Mouse (Mus musculus) C2C12 (cell line): ENCODE results near the gene Cyb561d1. TPM values are rescaled to one million over a fixed set of nuclear protein-coding genes. Genes with fewer than 3 reads are reported as not detected.
A peak's percentile ranks its signal among the peaks of the same experiment; 100 is the strongest.

Source experiments
- H3K27me3 ChIP-seq: one replicate; pipeline ENCODE4 v1.6.1; 2011; ENCODE audit not compliant: control insufficient read depth, insufficient read depth, insufficient read length
- H3K36me3 ChIP-seq: one replicate; pipeline ENCODE4 v1.6.1; 2011; ENCODE audit not compliant: control insufficient read depth, insufficient read depth
- H3K4me3 ChIP-seq: one replicate; pipeline ENCODE4 v1.5.1; 2011; ENCODE audit warnings: mild to moderate bottlenecking, control low read depth; ENCODE audit not compliant: poor library complexity, insufficient read depth, severe bottlenecking
- H3K79me2 ChIP-seq: one replicate; pipeline ENCODE4 v1.6.1; 2011; ENCODE audit not compliant: control insufficient read depth, insufficient read depth
- H3K79me3 ChIP-seq: one replicate; pipeline ENCODE4 v1.6.1; 2011; ENCODE audit warnings: low read depth, control low read depth
- H3ac ChIP-seq: one replicate; pipeline ENCODE3; 2011; ENCODE audit warnings: low read depth; ENCODE audit not compliant: control insufficient read depth, insufficient read length
- CEBPB ChIP-seq: IDR thresholded peaks from one replicate; pipeline ENCODE4 v1.6.1; 2011; ENCODE audit warnings: low read depth, mild to moderate bottlenecking, control low read depth, moderate library complexity
- CTCF ChIP-seq: IDR thresholded peaks from one replicate; pipeline ENCODE4 v1.5.1; 2011; ENCODE audit not compliant: control insufficient read depth, insufficient read depth, insufficient read length
- FOSL1 ChIP-seq: IDR thresholded peaks from one replicate; pipeline ENCODE4 v1.8.0; 2011; ENCODE audit warnings: mild to moderate bottlenecking, low read length; ENCODE audit not compliant: poor library complexity, insufficient read depth, severe bottlenecking
- MAX ChIP-seq: IDR thresholded peaks from one replicate; pipeline ENCODE4 v1.6.1; 2011; ENCODE audit warnings: mild to moderate bottlenecking, control low read depth
- MYOD1 ChIP-seq: IDR thresholded peaks from one replicate; pipeline ENCODE4 v1.6.1; 2011; ENCODE audit warnings: low read depth; ENCODE audit not compliant: control insufficient read depth, insufficient read length
- MYOG ChIP-seq: IDR thresholded peaks from one replicate; pipeline ENCODE4 v1.6.1; 2011; ENCODE audit not compliant: control insufficient read depth, insufficient read length; ENCODE audit errors: extremely low read depth
- USF1 ChIP-seq: IDR thresholded peaks from one replicate; pipeline ENCODE4 v1.6.1; 2011; ENCODE audit warnings: low read depth, mild to moderate bottlenecking, control low read depth, moderate library complexity
- polyA plus RNA-seq: library from polyadenylated mRNA; unstranded; fragments of >200 nt; fragmentation: generic; extraction: Trizol; gene quantifications from one replicate; pipeline ENCODE4 v1.2.1, GENCODE M21; 2012; ENCODE audit warnings: missing spikeins

The Cyb561d1 gene
- polyA plus RNA-seq, 1 experiment: 1.7 TPM

- TF ChIP-seq MYOD1 (no peak), USF1 (no peak), MYOG (no peak), CTCF (no peak), MAX (no peak), CEBPB (no peak), FOSL1 (no peak)
- H3K4me3 ChIP-seq: no peak overlapping the region
- H3K79me3 ChIP-seq: no peaks in the 10 kb centered on the region
- no peaks in the 10 kb centered on the region for H3K36me3 ChIP-seq
- H3K27me3 ChIP-seq: no peaks in the 10 kb centered on the region
- H3ac ChIP-seq: no peak overlapping the region
- no peaks in the 10 kb centered on the region for H3K79me2 ChIP-seq
These were observed 12.1 kb downstream of the Cyb561d1 start for GRCm38 (mm10) chr3:108188716-108189490.

GRCm38 (mm10) chr3:108187111-108187795, 13.8 kb downstream of the Cyb561d1 start:
- Histone ChIP-seq H3K79me3 (no peaks in the 10 kb centered on the region), H3K27me3 (no peaks in the 10 kb centered on the region), H3K79me2 (no peaks in the 10 kb centered on the region), H3ac (no peak overlapping the region), H3K4me3 (no peak overlapping the region), H3K36me3 (no peaks in the 10 kb centered on the region)
- TF ChIP-seq MAX (no peak), MYOG (no peak), MYOD1 (no peak), CTCF (no peak), FOSL1 (no peak)

GRCm38 (mm10) chr3:108186098-108187047, 14.6 kb downstream of the Cyb561d1 start, which contains the start of gene Amigo1:
Gene Amigo1, plus strand, starts transcription at chr3:108186335.
- peak within 1 kb of the TSS; percentile 71 for H3ac ChIP-seq
- TF ChIP-seq USF1: no peak
- no peak for TF ChIP-seq FOSL1
- no peak for TF ChIP-seq CTCF
- no peak for TF ChIP-seq MAX
- no peak for TF ChIP-seq MYOD1
- no peak for TF ChIP-seq MYOG
- TF ChIP-seq CEBPB: no peak
- peak within 1 kb of the TSS; percentile 29 for H3K4me3 ChIP-seq
- H3K79me3 ChIP-seq: no peaks in the 10 kb centered on the region
- no peaks in the 10 kb centered on the region for H3K36me3 ChIP-seq
- H3K27me3 ChIP-seq: no peaks in the 10 kb centered on the region
- no peaks in the 10 kb centered on the region for H3K79me2 ChIP-seq

GRCm38 (mm10) chr3:108185460-108186097, 15.4 kb downstream of the Cyb561d1 start:
- Histone ChIP-seq H3K4me3 (peak overlapping the region; percentile 29), H3ac (peak overlapping the region; percentile 13), H3K79me3 (no peaks in the 10 kb centered on the region), H3K79me2 (no peaks in the 10 kb centered on the region), H3K36me3 (no peaks in the 10 kb centered on the region), H3K27me3 (no peaks in the 10 kb centered on the region)
- no peak for TF ChIP-seq CEBPB
- no peak for TF ChIP-seq FOSL1
- TF ChIP-seq MYOD1: no peak
- no peak for TF ChIP-seq MAX
- TF ChIP-seq CTCF: no peak
- no peak for TF ChIP-seq USF1
- no peak for TF ChIP-seq MYOG

GRCm38 (mm10) chr3:108184742-108185141, 16.3 kb downstream of the Cyb561d1 start:
- Histone ChIP-seq H3K79me3 (no peaks in the 10 kb centered on the region), H3K4me3 (no peak overlapping the region), H3K79me2 (no peaks in the 10 kb centered on the region), H3ac (no peak overlapping the region), H3K36me3 (no peaks in the 10 kb centered on the region), H3K27me3 (no peaks in the 10 kb centered on the region)
- TF ChIP-seq MYOD1: no peak
- no peak for TF ChIP-seq MYOG
- TF ChIP-seq USF1: no peak
- TF ChIP-seq MAX: no peak
- TF ChIP-seq FOSL1: no peak
- no peak for TF ChIP-seq CEBPB
- no peak for TF ChIP-seq CTCF
